Mouse (Mus musculus): ENCODE data around the gene Ptma. TPM values are rescaled to one million over a fixed set of nuclear protein-coding genes. Genes with fewer than 3 reads are reported as not detected.

Gene Ptma
- polyA plus RNA-seq, 1 experiment from 2014 or later = 2,677 TPM

- Histone ChIP-seq H3K9me3 (ENCODE audit: control insufficient read depth, low read depth, low read length) (no peaks in the 10 kb centered on the region), H3K4me2 (replicated peaks; ENCODE audit: low read depth, low read length) (no peak overlapping the region), H3K36me3 (ENCODE audit: control insufficient read depth, insufficient read depth, low read length) (no peaks in the 10 kb centered on the region), H3K27ac (ENCODE audit: low read length) (0 out of 2 replicates have a peak overlapping the region, but pooled peaks have one; percentile 23), H3K27me3 (ENCODE audit: control insufficient read depth, insufficient read depth, low read length) (no peaks in the 10 kb centered on the region), H3K4me3 (ENCODE audit: low read depth, low read length) (no peak overlapping the region), H3K9ac (replicated peaks; ENCODE audit: low read depth, low read length) (no peak overlapping the region), H3K4me1 (ENCODE audit: control insufficient read depth, insufficient read depth, low read length) (peaks cover 55% of the 10 kb centered on the region)
- WGBS = 58% methylated on average over 4 of the region's 4 CpGs
- no peak for ATAC-seq (ENCODE audit: insufficient number of reproducible peaks, insufficient read depth, low FRiP score, low read depth)
These were observed 25.8 kb upstream of the Ptma start for GRCm38 (mm10) chr1:86500681-86501080.

DNA sequence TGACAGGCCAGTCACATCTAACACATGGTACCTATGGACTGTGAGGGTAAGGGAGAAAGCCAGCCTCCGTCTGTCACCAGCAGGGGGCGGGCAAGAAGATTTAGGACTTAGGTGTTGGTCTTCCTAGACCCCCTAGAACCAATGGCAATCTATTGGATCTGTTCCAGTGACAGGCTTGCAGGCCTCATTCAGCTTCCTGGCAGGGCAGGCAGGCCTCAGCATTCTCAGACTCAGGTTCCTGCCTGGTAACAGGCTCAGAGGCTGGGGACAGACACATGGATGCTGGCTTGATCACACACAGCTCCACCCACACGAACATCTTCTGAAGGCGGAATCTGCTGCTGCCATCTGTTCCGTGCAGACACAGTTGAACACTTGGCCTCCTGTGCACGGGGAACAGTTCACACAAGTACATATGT, 25.4 kb upstream of the Ptma start:
- Histone ChIP-seq H3K4me3 (ENCODE audit: low read depth, low read length) (no peak overlapping the region), H3K36me3 (ENCODE audit: control insufficient read depth, insufficient read depth, low read length) (no peaks in the 10 kb centered on the region), H3K4me2 (replicated peaks; ENCODE audit: low read depth, low read length) (no peak overlapping the region), H3K9me3 (ENCODE audit: control insufficient read depth, low read depth, low read length) (no peaks in the 10 kb centered on the region), H3K4me1 (ENCODE audit: control insufficient read depth, insufficient read depth, low read length) (peaks cover 55% of the 10 kb centered on the region), H3K9ac (replicated peaks; ENCODE audit: low read depth, low read length) (no peak overlapping the region), H3K27ac (ENCODE audit: low read length) (0 out of 2 replicates have a peak overlapping the region, but pooled peaks have one; percentile 36), H3K27me3 (ENCODE audit: control insufficient read depth, insufficient read depth, low read length) (no peaks in the 10 kb centered on the region)
- no peak for ATAC-seq (ENCODE audit: insufficient number of reproducible peaks, insufficient read depth, low FRiP score, low read depth)
- WGBS = 41% methylated on average over 6 of the region's 6 CpGs

DNA sequence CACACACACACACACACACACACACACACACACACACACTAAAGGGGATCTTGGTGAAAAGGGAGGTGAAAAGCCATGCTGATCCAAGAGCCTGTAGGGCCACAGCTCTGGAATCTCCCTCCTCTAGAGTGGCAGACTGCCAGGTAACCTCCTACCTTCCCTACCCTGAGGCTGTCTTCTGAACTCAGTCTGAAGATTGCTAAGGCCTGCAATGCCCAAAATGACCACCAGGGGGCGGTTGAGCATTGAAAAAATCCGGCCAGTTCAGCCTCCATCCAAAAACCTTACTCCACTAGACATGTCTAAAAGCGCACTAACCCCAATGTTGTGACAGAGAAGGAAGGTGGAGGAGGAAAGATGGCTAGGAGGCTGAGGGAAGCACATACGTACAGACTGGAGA, 25.0 kb upstream of the Ptma start:
- Histone ChIP-seq H3K36me3 (ENCODE audit: control insufficient read depth, insufficient read depth, low read length) (no peaks in the 10 kb centered on the region), H3K27ac (ENCODE audit: low read length) (peak overlapping the region; percentile 99), H3K27me3 (ENCODE audit: control insufficient read depth, insufficient read depth, low read length) (no peaks in the 10 kb centered on the region), H3K4me1 (ENCODE audit: control insufficient read depth, insufficient read depth, low read length) (peaks cover 55% of the 10 kb centered on the region), H3K9me3 (ENCODE audit: control insufficient read depth, low read depth, low read length) (no peaks in the 10 kb centered on the region), H3K4me2 (replicated peaks; ENCODE audit: low read depth, low read length) (no peak overlapping the region), H3K9ac (replicated peaks; ENCODE audit: low read depth, low read length) (no peak overlapping the region), H3K4me3 (ENCODE audit: low read depth, low read length) (no peak overlapping the region)
- WGBS = 0% methylated on average over 4 of the region's 4 CpGs
- no peak for ATAC-seq (ENCODE audit: insufficient number of reproducible peaks, insufficient read depth, low FRiP score, low read depth)

GRCm38 (mm10) chr1:86502221-86503048, 24.1 kb upstream of the Ptma start:
- H3K9ac ChIP-seq (replicated peaks; ENCODE audit: low read depth, low read length) = peak overlapping the region; percentile 14; the same call in 1 of the 2 replicates
- H3K4me1 ChIP-seq (ENCODE audit: control insufficient read depth, insufficient read depth, low read length) = peaks cover 53% of the 10 kb centered on the region
- H3K4me3 ChIP-seq (ENCODE audit: low read depth, low read length) = no peak overlapping the region
- H3K4me2 ChIP-seq (replicated peaks; ENCODE audit: low read depth, low read length) = peak overlapping the region; percentile 76; the same call in 1 of the 2 replicates
- no peak for ATAC-seq (ENCODE audit: insufficient number of reproducible peaks, insufficient read depth, low FRiP score, low read depth)
- H3K36me3 ChIP-seq (ENCODE audit: control insufficient read depth, insufficient read depth, low read length) = no peaks in the 10 kb centered on the region
- H3K27ac ChIP-seq (ENCODE audit: low read length) = peak overlapping the region; percentile 99
- 22% methylated on average over 12 of the region's 17 CpGs for WGBS
- H3K27me3 ChIP-seq (ENCODE audit: control insufficient read depth, insufficient read depth, low read length) = no peaks in the 10 kb centered on the region
- H3K9me3 ChIP-seq (ENCODE audit: control insufficient read depth, low read depth, low read length) = no peaks in the 10 kb centered on the region

DNA sequence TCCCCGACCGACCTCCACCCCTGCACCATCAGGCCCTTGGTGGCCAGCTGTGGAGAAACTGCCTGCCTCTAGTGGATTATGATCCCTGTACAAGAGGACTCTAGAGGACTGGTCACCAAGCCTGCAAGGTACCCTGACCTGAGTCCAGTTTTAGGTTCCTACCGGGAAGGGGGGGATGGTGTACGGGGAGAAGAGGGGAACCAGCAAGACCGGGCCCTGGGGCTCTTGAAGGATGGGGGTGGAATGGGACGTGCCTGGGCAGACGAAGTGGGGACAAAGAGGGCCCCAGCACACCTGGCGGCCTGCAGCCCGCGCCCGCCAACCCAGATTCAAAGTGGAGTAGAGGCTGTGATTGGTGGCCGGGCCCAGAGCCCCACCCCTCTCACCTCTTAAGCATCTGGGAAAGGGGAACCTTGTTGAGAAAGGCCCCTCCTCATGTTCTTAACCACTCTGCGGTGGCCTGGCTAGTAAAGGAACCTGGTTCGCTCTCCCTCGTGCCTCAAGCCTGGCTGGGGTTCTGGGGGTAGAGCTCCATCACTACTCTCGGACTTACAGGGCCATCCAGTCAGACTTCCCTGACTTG, 23.3 kb upstream of the Ptma start:
- Histone ChIP-seq H3K4me3 (ENCODE audit: low read depth, low read length) (peak overlapping the region; percentile 42), H3K4me1 (ENCODE audit: control insufficient read depth, insufficient read depth, low read length) (peaks cover 50% of the 10 kb centered on the region), H3K9me3 (ENCODE audit: control insufficient read depth, low read depth, low read length) (no peaks in the 10 kb centered on the region), H3K27ac (ENCODE audit: low read length) (peak overlapping the region; percentile 99), H3K36me3 (ENCODE audit: control insufficient read depth, insufficient read depth, low read length) (no peaks in the 10 kb centered on the region), H3K4me2 (replicated peaks; ENCODE audit: low read depth, low read length) (peak overlapping the region; percentile 76), H3K9ac (replicated peaks; ENCODE audit: low read depth, low read length) (peak overlapping the region; percentile 51; the same call in 1 of the 2 replicates), H3K27me3 (ENCODE audit: control insufficient read depth, insufficient read depth, low read length) (no peaks in the 10 kb centered on the region)
- peak; percentile 29 for ATAC-seq (ENCODE audit: insufficient number of reproducible peaks, insufficient read depth, low FRiP score, low read depth)
- WGBS = 11% methylated on average over 16 of the region's 16 CpGs

- Histone ChIP-seq H3K4me3 (ENCODE audit: low read depth, low read length) (peak overlapping the region; percentile 42), H3K27ac (ENCODE audit: low read length) (peak overlapping the region; percentile 99), H3K36me3 (ENCODE audit: control insufficient read depth, insufficient read depth, low read length) (no peaks in the 10 kb centered on the region), H3K4me2 (replicated peaks; ENCODE audit: low read depth, low read length) (peak overlapping the region; percentile 76), H3K4me1 (ENCODE audit: control insufficient read depth, insufficient read depth, low read length) (peaks cover 45% of the 10 kb centered on the region), H3K9ac (replicated peaks; ENCODE audit: low read depth, low read length) (peak overlapping the region; percentile 51), H3K27me3 (ENCODE audit: control insufficient read depth, insufficient read depth, low read length) (no peaks in the 10 kb centered on the region), H3K9me3 (ENCODE audit: control insufficient read depth, low read depth, low read length) (no peaks in the 10 kb centered on the region)
- ATAC-seq (ENCODE audit: insufficient number of reproducible peaks, insufficient read depth, low FRiP score, low read depth) = peak; percentile 89
- WGBS = under 1% methylated on average over 64 of the region's 64 CpGs
These were observed 22.4 kb upstream of the Ptma start for GRCm38 (mm10) chr1:86503906-86504696.

DNA sequence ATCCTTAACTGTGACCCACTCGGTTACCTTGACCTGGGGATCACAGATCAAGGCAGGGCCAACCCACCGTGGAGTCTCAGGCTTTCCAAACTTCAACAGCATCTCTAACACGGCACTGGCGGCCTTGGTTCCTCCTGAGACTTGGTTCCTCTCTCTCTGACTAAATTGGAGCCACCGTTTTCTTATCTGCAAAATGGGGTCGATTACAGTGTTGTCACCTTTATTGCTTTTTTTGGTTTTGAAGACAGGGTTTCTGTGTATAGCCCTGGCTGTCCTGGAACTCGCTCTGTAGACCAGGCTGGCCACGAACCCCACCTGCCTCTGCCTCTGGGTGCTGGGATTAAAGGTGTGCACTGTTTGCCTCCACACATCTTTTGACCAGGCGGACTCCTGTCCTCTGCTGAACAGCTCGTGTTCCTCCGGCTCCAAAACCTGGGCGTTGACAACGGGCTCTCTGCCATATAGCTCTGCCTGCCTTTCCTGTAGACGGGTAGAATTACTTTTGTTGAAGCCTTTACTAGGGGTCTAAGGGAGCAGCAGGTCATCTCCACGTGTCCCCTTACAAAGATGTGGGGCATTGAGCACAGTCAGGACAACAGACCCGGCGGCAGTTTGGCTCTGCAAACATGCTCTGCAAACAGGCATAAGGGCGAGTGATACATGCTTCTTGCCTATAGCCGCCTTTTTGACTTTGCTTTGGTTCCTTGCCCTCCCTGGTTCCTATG, 21.7 kb upstream of the Ptma start:
- Histone ChIP-seq H3K36me3 (ENCODE audit: control insufficient read depth, insufficient read depth, low read length) (no peaks in the 10 kb centered on the region), H3K4me1 (ENCODE audit: control insufficient read depth, insufficient read depth, low read length) (peaks cover 50% of the 10 kb centered on the region), H3K4me2 (replicated peaks; ENCODE audit: low read depth, low read length) (peak overlapping the region; percentile 76), H3K27ac (ENCODE audit: low read length) (peak overlapping the region; percentile 99), H3K9ac (replicated peaks; ENCODE audit: low read depth, low read length) (peak overlapping the region; percentile 51), H3K9me3 (ENCODE audit: control insufficient read depth, low read depth, low read length) (no peaks in the 10 kb centered on the region), H3K4me3 (ENCODE audit: low read depth, low read length) (peak overlapping the region; percentile 42), H3K27me3 (ENCODE audit: control insufficient read depth, insufficient read depth, low read length) (no peaks in the 10 kb centered on the region)
- no peak for ATAC-seq (ENCODE audit: insufficient number of reproducible peaks, insufficient read depth, low FRiP score, low read depth)
- WGBS = 14% methylated on average over 19 of the region's 19 CpGs

GRCm38 (mm10) chr1:86505461-86505860, 21.1 kb upstream of the Ptma start:
- ATAC-seq (ENCODE audit: insufficient number of reproducible peaks, insufficient read depth, low FRiP score, low read depth) = no peak
- Histone ChIP-seq H3K4me3 (ENCODE audit: low read depth, low read length) (no peak overlapping the region), H3K4me1 (ENCODE audit: control insufficient read depth, insufficient read depth, low read length) (peaks cover 46% of the 10 kb centered on the region)

More at GRCm38 (mm10) chr1:86505461-86505860, 21.1 kb upstream of the Ptma start:
- no peaks in the 10 kb centered on the region for H3K27me3 ChIP-seq (ENCODE audit: control insufficient read depth, insufficient read depth, low read length)
- peak overlapping the region; percentile 99 for H3K27ac ChIP-seq (ENCODE audit: low read length)
- H3K36me3 ChIP-seq (ENCODE audit: control insufficient read depth, insufficient read depth, low read length) = no peaks in the 10 kb centered on the region
- no peaks in the 10 kb centered on the region for H3K9me3 ChIP-seq (ENCODE audit: control insufficient read depth, low read depth, low read length)
- peak overlapping the region; percentile 21 for H3K9ac ChIP-seq (replicated peaks; ENCODE audit: low read depth, low read length)
- 82% methylated on average over 1 of the region's 1 CpGs for WGBS
- H3K4me2 ChIP-seq (replicated peaks; ENCODE audit: low read depth, low read length) = peak overlapping the region; percentile 76

All from stomach, embryonic 14.5 days (tissue).